Mouse (Mus musculus): ENCODE measurements around the gene Ube2n. TPM values are rescaled to one million over a fixed set of nuclear protein-coding genes. Genes with fewer than 3 reads are reported as not detected.
A peak's percentile ranks its signal among the peaks of the same experiment; 100 is the strongest.

Ube2n gene
- polyA plus RNA-seq, 1 experiment from 2014 or later = 395 TPM

- no peak for ATAC-seq
- Histone ChIP-seq H3K27me3 (replicated peaks; ENCODE audit: control insufficient read depth, insufficient read depth, low read length) (no peaks in the 10 kb centered on the region), H3K4me1 (ENCODE audit: control insufficient read depth, insufficient read depth, low read depth, low read length) (peaks cover 17% of the 10 kb centered on the region), H3K27ac (ENCODE audit: low read depth, low read length) (no peak overlapping the region), H3K9ac (ENCODE audit: low read depth, low read length) (no peak overlapping the region), H3K4me3 (ENCODE audit: low read length) (no peak overlapping the region), H3K9me3 (ENCODE audit: control insufficient read depth, low read length) (no peaks in the 10 kb centered on the region), H3K36me3 (ENCODE audit: control insufficient read depth, insufficient read depth, low read length) (no peaks in the 10 kb centered on the region), H3K4me2 (ENCODE audit: low read length) (peak overlapping the region; percentile 10; the same call in 1 of the 2 replicates)
- WGBS = 78% methylated on average over 9 of the region's 9 CpGs
These were observed 45.5 kb downstream of the Ube2n start for GRCm38 (mm10) chr10:95560394-95560983.

GRCm38 (mm10) chr10:95561616-95562015 lies 46.7 kb downstream of the Ube2n start:
- peak overlapping the region; percentile 90 for H3K4me3 ChIP-seq (ENCODE audit: low read length)
- no peak overlapping the region for H3K27ac ChIP-seq (ENCODE audit: low read depth, low read length)
- peak overlapping the region; percentile 19; the same call in 1 of the 2 replicates for H3K9ac ChIP-seq (ENCODE audit: low read depth, low read length)
- peaks cover 17% of the 10 kb centered on the region for H3K4me1 ChIP-seq (ENCODE audit: control insufficient read depth, insufficient read depth, low read depth, low read length)
- H3K27me3 ChIP-seq (replicated peaks; ENCODE audit: control insufficient read depth, insufficient read depth, low read length) = no peaks in the 10 kb centered on the region
- no peak for ATAC-seq
- no peaks in the 10 kb centered on the region for H3K36me3 ChIP-seq (ENCODE audit: control insufficient read depth, insufficient read depth, low read length)
- H3K4me2 ChIP-seq (ENCODE audit: low read length) = peak overlapping the region; percentile 91
- 46% methylated on average over 7 of the region's 7 CpGs for WGBS
- no peaks in the 10 kb centered on the region for H3K9me3 ChIP-seq (ENCODE audit: control insufficient read depth, low read length)

- peaks cover 17% of the 10 kb centered on the region for H3K4me1 ChIP-seq (ENCODE audit: control insufficient read depth, insufficient read depth, low read depth, low read length)
These were observed 47.5 kb downstream of the Ube2n start for GRCm38 (mm10) chr10:95562395-95562794.

DNA sequence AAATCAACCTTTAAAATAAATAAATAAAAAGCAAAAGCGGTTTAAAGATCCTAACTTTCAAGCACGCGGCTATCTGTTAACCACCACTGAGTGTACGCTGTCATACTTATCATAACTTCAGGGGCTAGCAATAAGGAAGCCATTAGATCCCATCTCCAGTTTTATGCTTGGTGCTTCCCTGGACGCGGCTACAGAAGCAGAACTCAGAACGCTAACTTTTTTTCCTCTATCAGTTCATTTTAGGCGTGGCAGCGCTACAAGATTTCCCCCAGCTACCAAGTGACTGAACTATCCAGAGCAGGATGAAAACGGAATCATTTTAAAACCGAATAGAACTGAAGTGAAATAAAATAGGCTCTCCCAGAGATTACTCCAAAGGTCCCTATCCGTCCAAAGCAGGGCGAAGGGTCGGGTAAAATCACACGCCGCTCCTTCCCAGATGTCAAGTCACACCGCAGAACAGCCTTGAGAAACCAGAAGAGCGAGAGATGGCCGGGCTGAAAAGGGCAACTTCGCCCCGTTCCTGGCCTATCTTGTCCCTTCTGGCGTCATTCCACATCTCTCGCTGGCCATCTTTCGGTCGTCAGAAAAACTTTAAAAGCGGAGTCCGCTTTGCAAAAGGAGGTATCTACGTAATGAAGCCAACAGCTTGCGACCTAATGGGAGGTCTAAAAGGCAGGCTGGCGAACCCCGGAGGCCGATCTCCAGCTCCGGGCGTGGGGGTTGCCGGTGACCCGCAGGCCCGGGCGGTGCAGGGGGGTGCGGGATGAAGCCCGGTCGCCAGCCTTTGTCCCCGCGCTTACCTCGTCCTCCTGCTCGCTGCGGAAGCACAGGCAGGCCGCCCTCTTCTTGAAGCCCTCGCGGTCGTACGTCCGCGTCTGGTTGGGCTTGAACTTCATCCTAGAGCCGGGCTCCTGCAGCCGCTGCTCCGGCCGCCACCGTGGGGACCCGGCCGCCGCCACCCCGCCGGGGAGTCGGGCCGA lies 48.2 kb downstream of the Ube2n start:
- peak overlapping the region; percentile 93 for H3K9ac ChIP-seq (ENCODE audit: low read depth, low read length)
- H3K27ac ChIP-seq (ENCODE audit: low read depth, low read length) = peak overlapping the region; percentile 92
- 1% methylated on average over 50 of the region's 65 CpGs for WGBS
- no peaks in the 10 kb centered on the region for H3K9me3 ChIP-seq (ENCODE audit: control insufficient read depth, low read length)
- peak overlapping the region; percentile 91 for H3K4me2 ChIP-seq (ENCODE audit: low read length)
- H3K4me3 ChIP-seq (ENCODE audit: low read length) = peak overlapping the region; percentile 90
- ATAC-seq = peak; percentile 56
- no peaks in the 10 kb centered on the region for H3K27me3 ChIP-seq (replicated peaks; ENCODE audit: control insufficient read depth, insufficient read depth, low read length)
- no peaks in the 10 kb centered on the region for H3K36me3 ChIP-seq (ENCODE audit: control insufficient read depth, insufficient read depth, low read length)
- peaks cover 17% of the 10 kb centered on the region for H3K4me1 ChIP-seq (ENCODE audit: control insufficient read depth, insufficient read depth, low read depth, low read length)

More at GRCm38 (mm10) chr10:95562395-95562794, 47.5 kb downstream of the Ube2n start:
- ATAC-seq = no peak
- H3K9me3 ChIP-seq (ENCODE audit: control insufficient read depth, low read length) = no peaks in the 10 kb centered on the region
- H3K4me2 ChIP-seq (ENCODE audit: low read length) = peak overlapping the region; percentile 91
- peak overlapping the region; percentile 90 for H3K4me3 ChIP-seq (ENCODE audit: low read length)
- 9% methylated on average over 8 of the region's 8 CpGs for WGBS
- peak overlapping the region; percentile 93 for H3K9ac ChIP-seq (ENCODE audit: low read depth, low read length)
- H3K27ac ChIP-seq (ENCODE audit: low read depth, low read length) = no peak overlapping the region
- H3K27me3 ChIP-seq (replicated peaks; ENCODE audit: control insufficient read depth, insufficient read depth, low read length) = no peaks in the 10 kb centered on the region
- H3K36me3 ChIP-seq (ENCODE audit: control insufficient read depth, insufficient read depth, low read length) = no peaks in the 10 kb centered on the region

DNA sequence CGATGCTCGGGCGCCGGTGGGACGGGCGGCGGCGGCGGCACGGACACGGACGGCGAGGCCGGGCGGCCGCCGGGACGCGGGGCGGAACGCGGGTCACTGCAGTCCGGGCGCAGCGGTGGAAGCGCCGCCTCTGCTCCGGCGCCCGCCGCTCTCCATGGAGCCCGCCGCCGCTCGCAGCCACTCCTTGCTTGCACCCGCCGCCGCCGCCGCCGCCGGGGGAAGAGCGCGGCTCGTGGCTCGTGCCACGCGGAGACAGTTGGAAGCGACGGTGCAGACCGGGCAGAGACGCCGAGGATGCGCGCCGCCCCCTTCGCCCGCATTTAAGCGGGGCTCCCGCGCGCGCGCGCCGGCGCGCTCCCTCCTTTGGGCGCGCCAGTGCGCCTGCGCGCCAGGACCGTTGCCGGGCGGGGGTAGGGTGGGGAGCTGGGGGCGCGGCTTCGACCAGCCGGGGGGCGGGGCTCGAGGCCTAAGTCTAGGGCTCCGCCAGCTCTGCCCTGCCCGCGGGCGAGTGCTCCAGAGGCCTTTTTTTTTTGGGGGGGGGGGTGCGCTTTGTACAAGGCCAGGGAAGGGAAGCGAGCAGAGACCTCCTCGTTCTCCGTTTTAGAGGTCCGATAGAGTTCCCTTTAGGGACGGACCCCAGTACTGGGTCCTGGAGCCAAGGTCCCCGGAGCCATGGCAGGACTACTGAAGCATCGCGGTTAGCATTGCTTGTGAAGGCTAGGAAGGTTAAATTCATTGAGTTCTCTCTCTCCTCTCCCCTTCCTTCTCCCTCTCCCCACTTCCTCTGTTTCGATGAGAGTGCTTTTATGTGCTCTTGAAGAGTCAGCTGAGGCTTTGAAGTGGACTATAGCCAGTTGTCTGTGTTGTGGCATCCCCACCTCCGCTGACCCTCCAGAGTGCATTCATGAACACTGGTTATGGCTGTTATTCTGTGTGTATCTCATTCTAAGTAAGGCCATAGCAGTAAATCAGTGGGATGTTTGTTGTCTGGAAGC lies 49.2 kb downstream of the Ube2n start, which contains the start of gene Nudt4:
Gene Nudt4 (minus strand): TSS at position 296 of the 995 bp plus-strand sequence.
- H3K27ac ChIP-seq (ENCODE audit: low read depth, low read length) = peak within 1 kb of the TSS; percentile 92
- peak; percentile 94 for ATAC-seq
- no peaks in the 10 kb centered on the region for H3K36me3 ChIP-seq (ENCODE audit: control insufficient read depth, insufficient read depth, low read length)
- H3K9ac ChIP-seq (ENCODE audit: low read depth, low read length) = peak within 1 kb of the TSS; percentile 93
- peaks cover 17% of the 10 kb centered on the region for H3K4me1 ChIP-seq (ENCODE audit: control insufficient read depth, insufficient read depth, low read depth, low read length)
- peak within 1 kb of the TSS; percentile 90 for H3K4me3 ChIP-seq (ENCODE audit: low read length)
- H3K27me3 ChIP-seq (replicated peaks; ENCODE audit: control insufficient read depth, insufficient read depth, low read length) = no peaks in the 10 kb centered on the region
- 3% methylated on average over 43 of the region's 97 CpGs for WGBS
- peak within 1 kb of the TSS; percentile 91 for H3K4me2 ChIP-seq (ENCODE audit: low read length)
- H3K9me3 ChIP-seq (ENCODE audit: control insufficient read depth, low read length) = no peaks in the 10 kb centered on the region

DNA sequence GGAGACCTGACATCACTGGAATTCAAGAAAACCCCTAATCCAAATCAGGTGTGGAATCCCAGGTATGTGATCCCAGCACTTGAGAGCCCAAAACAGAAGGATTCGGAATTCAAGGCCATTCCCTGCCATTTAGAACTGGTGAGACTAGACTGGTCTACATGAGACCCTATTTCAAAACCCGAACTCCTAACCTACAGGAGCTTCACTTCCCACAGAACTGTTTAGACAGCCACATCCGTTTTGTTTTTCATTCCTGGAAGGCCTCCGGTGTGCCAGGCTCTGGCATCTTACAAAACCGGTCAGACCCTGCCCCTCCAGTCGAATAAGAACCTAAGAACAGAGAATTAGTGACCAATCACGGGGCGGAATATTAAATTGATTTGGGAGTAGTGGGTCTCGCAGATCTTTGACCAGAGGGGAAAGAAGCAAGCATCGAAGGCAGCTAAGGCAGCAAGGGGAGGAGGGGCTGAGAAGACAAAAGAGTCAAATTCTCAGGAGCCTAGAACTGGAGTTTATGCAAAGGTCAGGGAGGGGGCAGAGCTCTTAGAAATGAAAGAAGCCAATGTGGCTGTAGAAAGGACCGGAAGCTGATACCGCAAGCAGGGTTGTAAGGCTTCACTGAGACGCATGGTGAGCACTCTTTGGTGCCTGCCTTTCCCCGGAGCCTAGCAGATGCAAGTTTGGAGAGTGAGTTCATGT lies 50.4 kb downstream of the Ube2n start:
- no peaks in the 10 kb centered on the region for H3K36me3 ChIP-seq (ENCODE audit: control insufficient read depth, insufficient read depth, low read length)
- no peaks in the 10 kb centered on the region for H3K9me3 ChIP-seq (ENCODE audit: control insufficient read depth, low read length)
- H3K9ac ChIP-seq (ENCODE audit: low read depth, low read length) = no peak overlapping the region
- no peak overlapping the region for H3K27ac ChIP-seq (ENCODE audit: low read depth, low read length)
- H3K4me2 ChIP-seq (ENCODE audit: low read length) = no peak overlapping the region
- H3K4me1 ChIP-seq (ENCODE audit: control insufficient read depth, insufficient read depth, low read depth, low read length) = peaks cover 14% of the 10 kb centered on the region
- 32% methylated on average over 14 of the region's 14 CpGs for WGBS
- H3K27me3 ChIP-seq (replicated peaks; ENCODE audit: control insufficient read depth, insufficient read depth, low read length) = no peaks in the 10 kb centered on the region
- H3K4me3 ChIP-seq (ENCODE audit: low read length) = no peak overlapping the region
- ATAC-seq = no peak

DNA sequence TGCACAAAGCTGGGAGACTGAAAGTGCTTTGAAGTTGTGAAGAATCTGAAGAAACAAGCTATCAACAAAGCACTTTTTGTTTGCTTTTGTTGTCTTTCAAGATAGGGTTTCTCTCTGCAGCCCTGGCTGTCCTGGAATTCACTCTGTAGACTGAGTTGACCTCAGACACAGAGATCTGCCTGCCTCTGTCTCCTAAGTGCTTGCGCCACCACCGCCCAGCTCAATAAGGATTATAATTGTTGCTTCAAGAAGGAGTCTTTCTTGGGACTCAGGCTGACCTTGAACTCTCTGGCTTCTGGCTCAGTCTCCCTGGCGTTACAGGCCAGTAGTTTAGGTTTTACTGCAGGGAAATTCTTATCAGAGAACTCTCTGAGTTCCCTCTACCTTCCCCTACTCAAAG lies 51.8 kb downstream of the Ube2n start:
- peaks cover 7% of the 10 kb centered on the region for H3K4me1 ChIP-seq (ENCODE audit: control insufficient read depth, insufficient read depth, low read depth, low read length)
- H3K27ac ChIP-seq (ENCODE audit: low read depth, low read length) = no peak overlapping the region
- no peaks in the 10 kb centered on the region for H3K9me3 ChIP-seq (ENCODE audit: control insufficient read depth, low read length)
- no peaks in the 10 kb centered on the region for H3K36me3 ChIP-seq (ENCODE audit: control insufficient read depth, insufficient read depth, low read length)
- H3K9ac ChIP-seq (ENCODE audit: low read depth, low read length) = no peak overlapping the region
- H3K4me2 ChIP-seq (ENCODE audit: low read length) = no peak overlapping the region
- WGBS = 98% methylated on average over 3 of the region's 3 CpGs
- H3K27me3 ChIP-seq (replicated peaks; ENCODE audit: control insufficient read depth, insufficient read depth, low read length) = no peaks in the 10 kb centered on the region
- no peak overlapping the region for H3K4me3 ChIP-seq (ENCODE audit: low read length)
- ATAC-seq = no peak

GRCm38 (mm10) chr10:95567550-95567949 lies 52.6 kb downstream of the Ube2n start:
- no peak for ATAC-seq
- Histone ChIP-seq H3K4me3 (ENCODE audit: low read length) (no peak overlapping the region), H3K4me1 (ENCODE audit: control insufficient read depth, insufficient read depth, low read depth, low read length) (peaks cover 1% of the 10 kb centered on the region), H3K36me3 (ENCODE audit: control insufficient read depth, insufficient read depth, low read length) (no peaks in the 10 kb centered on the region), H3K9ac (ENCODE audit: low read depth, low read length) (no peak overlapping the region), H3K9me3 (ENCODE audit: control insufficient read depth, low read length) (no peaks in the 10 kb centered on the region), H3K27me3 (replicated peaks; ENCODE audit: control insufficient read depth, insufficient read depth, low read length) (no peaks in the 10 kb centered on the region), H3K27ac (ENCODE audit: low read depth, low read length) (no peak overlapping the region), H3K4me2 (ENCODE audit: low read length) (no peak overlapping the region)
- WGBS = 66% methylated on average over 5 of the region's 5 CpGs

Measured in hindbrain, embryonic 16.5 days (tissue).